8 mouse cellular contexts compared by ENCODE assay signal in the genomic region with DNA sequence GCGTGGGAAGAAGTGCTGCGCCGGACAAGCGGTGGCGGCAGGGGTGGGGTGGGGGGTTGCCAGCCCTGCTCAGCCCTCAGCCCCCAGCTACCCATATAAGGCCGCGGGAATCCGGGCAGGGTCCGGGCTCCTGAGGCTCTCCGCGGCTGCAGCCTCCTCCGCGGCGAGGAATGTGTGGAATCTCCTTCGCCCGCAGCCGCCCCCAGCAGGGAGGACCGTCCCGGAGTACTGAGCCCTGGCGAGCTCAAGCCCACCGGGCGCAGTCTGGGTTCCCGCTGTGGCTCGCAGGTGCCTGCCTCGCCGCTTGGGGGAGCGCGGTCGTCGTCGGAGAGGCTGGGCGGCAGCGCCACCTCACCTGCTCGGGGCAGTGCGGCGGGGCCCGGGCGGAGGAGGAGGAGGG. TPM values are rescaled to one million over a fixed set of nuclear protein-coding genes. Genes with fewer than 3 reads are reported as not detected.
DNase-seq lines count a peak whose midpoint lies in the region; ATAC-seq and TF ChIP-seq lines count a peak whose summit lies in the region.

No protein-coding gene starts in this region.

- peak overlapping the region; percentile 74 for H3K9ac ChIP-seq in heart, adult 2 months (ENCODE audit: low read depth, low read length)
- H3K9ac ChIP-seq in midbrain, postnatal 0 days (replicated peaks; ENCODE audit: low read length, poor library complexity, severe bottlenecking) = no peak overlapping the region

- intact Hi-C loops in heart, adult 2 months (cut with DNase I) = loop anchor here (1.0 kb wide), 3 partner anchors 38 to 79 kb away; no protein-coding TSS in a partner anchor

- H3K79me2 ChIP-seq in heart, adult 2 months (replicated peaks; ENCODE audit: control insufficient read depth, insufficient read depth, low read length) = no peaks in the 10 kb centered on the region

- 2% methylated on average over 34 of the region's 38 CpGs for WGBS in embryonic facial prominence, embryonic 10.5 days
- WGBS in heart, adult 2 months = 1% methylated on average over 34 of the region's 38 CpGs
- under 1% methylated on average over 27 of the region's 38 CpGs for WGBS in midbrain, postnatal 0 days

- peak overlapping the region; percentile 84; the same call in 1 of the 2 replicates for H3K27ac ChIP-seq in embryonic facial prominence, embryonic 10.5 days (replicated peaks)
- peak overlapping the region; percentile 38; the same call in 1 of the 2 replicates for H3K27ac ChIP-seq in heart, adult 2 months
- no peak overlapping the region for H3K27ac ChIP-seq in midbrain, postnatal 0 days (ENCODE audit: low read depth, low read length)

- peak; percentile 52; the same call in 1 of the 2 replicates for TF ChIP-seq EP300 in heart, adult 2 months (IDR thresholded peaks at IDR 0.05; ENCODE audit: insufficient read depth, low read depth, low read length)

- peak; percentile 69 for DNase-seq in 416B (ENCODE audit: low read depth)
- DNase-seq in adrenal gland, postnatal 14 days = peak; percentile 91
- DNase-seq in embryonic facial prominence, embryonic 10.5 days (ENCODE audit: low spot score) = peak; percentile 91
- peak; percentile 88 to 89 for DNase-seq in heart, adult 2 months
- DNase-seq in kidney, adult 18-20 months = peak; percentile 77
- DNase-seq in liver = peak; percentile 81
- peak; percentile 48 for DNase-seq in midbrain, postnatal 0 days (ENCODE audit: low spot score)
- peak; percentile 59 to 74 for DNase-seq in spleen, postnatal 14 days (ENCODE audit: low spot score in 2 of 2)

- peaks cover 19% of the 10 kb centered on the region for H3K4me1 ChIP-seq in embryonic facial prominence, embryonic 10.5 days
- H3K4me1 ChIP-seq in heart, adult 2 months (ENCODE audit: control insufficient read depth, insufficient read depth, low read length) = peaks cover 5% of the 10 kb centered on the region
- 0 out of 2 replicates have a peak, but pooled peaks cover 7% of the 10 kb centered on the region for H3K4me1 ChIP-seq in midbrain, postnatal 0 days (ENCODE audit: insufficient read depth, low read length)

- H3K36me3 ChIP-seq in embryonic facial prominence, embryonic 10.5 days (replicated peaks) = no peaks in the 10 kb centered on the region
- H3K36me3 ChIP-seq in heart, adult 2 months (ENCODE audit: control insufficient read depth, insufficient read depth, low read length) = no peaks in the 10 kb centered on the region
- no peaks in the 10 kb centered on the region for H3K36me3 ChIP-seq in midbrain, postnatal 0 days (ENCODE audit: insufficient read depth, low read length)

- peak; percentile 76 for ATAC-seq in midbrain, postnatal 0 days (ENCODE audit: low FRiP score)

- peaks cover 69% of the 10 kb centered on the region for H3K27me3 ChIP-seq in embryonic facial prominence, embryonic 10.5 days (replicated peaks; ENCODE audit: low read depth, poor library complexity, severe bottlenecking)
- no peaks in the 10 kb centered on the region for H3K27me3 ChIP-seq in heart, adult 2 months (ENCODE audit: control insufficient read depth, insufficient read depth, low read length)
- peaks cover 14% of the 10 kb centered on the region; the same call in 1 of the 2 replicates for H3K27me3 ChIP-seq in midbrain, postnatal 0 days (ENCODE audit: insufficient read depth, low read length)

- no peaks in the 10 kb centered on the region for H3K9me3 ChIP-seq in embryonic facial prominence, embryonic 10.5 days
- no peaks in the 10 kb centered on the region for H3K9me3 ChIP-seq in midbrain, postnatal 0 days (ENCODE audit: low read length)

- TF ChIP-seq POLR2A in heart, adult 2 months (IDR thresholded peaks at IDR 0.05; ENCODE audit: insufficient read depth, low read depth, low read length) = no peak

- peak overlapping the region; percentile 70 for H3K4me3 ChIP-seq in embryonic facial prominence, embryonic 10.5 days
- peak overlapping the region; percentile 40 for H3K4me3 ChIP-seq in heart, adult 2 months
- H3K4me3 ChIP-seq in midbrain, postnatal 0 days (ENCODE audit: low read depth, low read length) = peak overlapping the region; percentile 50

- TF ChIP-seq CTCF in heart, adult 2 months (IDR thresholded peaks at IDR 0.05) = peak; percentile 78
- TF ChIP-seq CTCF in midbrain, postnatal 0 days (IDR thresholded peaks at IDR 0.05) = peak; percentile 62

- peak overlapping the region; percentile 84 for H3K4me2 ChIP-seq in midbrain, postnatal 0 days (ENCODE audit: low read depth, low read length, poor library complexity, severe bottlenecking)

RNA-seq across cellular contexts. Expression of a gene that starts 0.3 kb away (rescaled TPM):
- total RNA-seq in adrenal gland, postnatal 14 days (2021) = 12.4 and 13.3 TPM in 2 replicates
- polyA plus RNA-seq in embryonic facial prominence, embryonic 10.5 days (2016; fragmentation: Nextera tagmentation; extraction: Ambion mirVana) = 1.4 and 1.8 TPM in 2 replicates
- 10 to 100 TPM; 43.7 to 58.1 TPM for total RNA-seq in heart, adult 2 months (2021)
- polyA plus RNA-seq in heart, adult 2 months (2012; rRNA removed) = 21.2 and 25.8 TPM in 2 replicates
- total RNA-seq in midbrain, postnatal 0 days (2014; rRNA removed) = 3.1 and 4.0 TPM in 2 replicates
- 1.8 and 2.3 TPM in 2 replicates for polyA plus RNA-seq in midbrain, postnatal 0 days (2015; fragmentation: Nextera tagmentation; extraction: Ambion mirVana)
